In genomic region chr5:71699696-71700467, GRCm38 (mm10) we compare ENCODE assay signal across 7 mouse cellular contexts. TPM values are rescaled to one million over a fixed set of nuclear protein-coding genes. Genes with fewer than 3 reads are reported as not detected.
DNase-seq lines count a peak whose midpoint lies in the region; ATAC-seq and TF ChIP-seq lines count a peak whose summit lies in the region.

No protein-coding gene starts in this region.

- peaks cover 4% of the 10 kb centered on the region; the same call in 1 of the 2 replicates for H3K27me3 ChIP-seq in heart, embryonic 11.5 days (ENCODE audit: control insufficient read depth, insufficient read depth, low read length)
- 0 out of 2 replicates have a peak, but pooled peaks cover 4% of the 10 kb centered on the region for H3K27me3 ChIP-seq in kidney, postnatal 0 days (ENCODE audit: insufficient read depth, low read length)
- H3K27me3 ChIP-seq in limb, embryonic 13.5 days: peaks cover 37% of the 10 kb centered on the region

- no peak for TF ChIP-seq POLR2A in olfactory bulb, adult 2 months (IDR thresholded peaks at IDR 0.05; ENCODE audit: insufficient read depth, low read depth, low read length)

- WGBS in heart, embryonic 11.5 days (ENCODE audit: insufficient replicate concordance): 1% methylated on average over 19 of the region's 19 CpGs
- WGBS in kidney, postnatal 0 days: under 1% methylated on average over 19 of the region's 19 CpGs
- WGBS in limb, embryonic 13.5 days: 1% methylated on average over 19 of the region's 19 CpGs
- under 1% methylated on average over 19 of the region's 19 CpGs for WGBS in olfactory bulb, adult 2 months

- no peak overlapping the region for H3K9ac ChIP-seq in heart, embryonic 11.5 days (ENCODE audit: low read depth, low read length)
- no peak overlapping the region for H3K9ac ChIP-seq in kidney, postnatal 0 days (ENCODE audit: low read depth, low read length)
- no peak overlapping the region for H3K9ac ChIP-seq in limb, embryonic 13.5 days

- H3K4me1 ChIP-seq in heart, embryonic 11.5 days (ENCODE audit: control insufficient read depth, insufficient read depth, low read length): no peaks in the 10 kb centered on the region
- H3K4me1 ChIP-seq in kidney, postnatal 0 days (replicated peaks; ENCODE audit: insufficient read depth, low read length): no peaks in the 10 kb centered on the region
- H3K4me1 ChIP-seq in limb, embryonic 13.5 days: peaks cover 15% of the 10 kb centered on the region; the same call in 1 of the 2 replicates
- H3K4me1 ChIP-seq in olfactory bulb, adult 2 months (ENCODE audit: control insufficient read depth, insufficient read depth, low read length): peaks cover 2% of the 10 kb centered on the region; the same call in 1 of the 2 replicates

- 0 out of 2 replicates have a peak, but pooled peaks have one; percentile 2 for ATAC-seq in heart, embryonic 11.5 days (replicated peaks; ENCODE audit: insufficient number of reproducible peaks, low FRiP score, low TSS enrichment)
- ATAC-seq in kidney, postnatal 0 days (replicated peaks; ENCODE audit: low FRiP score, low read depth): no peak
- no peak; the same call in 1 of the 2 replicates for ATAC-seq in limb, embryonic 13.5 days (ENCODE audit: low FRiP score, low read depth)

- H3K27ac ChIP-seq in heart, embryonic 11.5 days (ENCODE audit: low read depth, low read length): no peak overlapping the region
- no peak overlapping the region for H3K27ac ChIP-seq in kidney, postnatal 0 days
- no peak overlapping the region for H3K27ac ChIP-seq in limb, embryonic 13.5 days
- H3K27ac ChIP-seq in olfactory bulb, adult 2 months (ENCODE audit: insufficient read depth, low read depth, low read length): no peak overlapping the region; the same call in 1 of the 2 replicates

- H3K36me3 ChIP-seq in heart, embryonic 11.5 days (ENCODE audit: control insufficient read depth, insufficient read depth, low read length): no peaks in the 10 kb centered on the region
- no peaks in the 10 kb centered on the region for H3K36me3 ChIP-seq in kidney, postnatal 0 days (ENCODE audit: insufficient read depth, low read length)
- no peaks in the 10 kb centered on the region for H3K36me3 ChIP-seq in limb, embryonic 13.5 days

- H3K4me3 ChIP-seq in heart, embryonic 11.5 days (ENCODE audit: low read depth, low read length): peak overlapping the region; percentile 63
- peak overlapping the region; percentile 37 for H3K4me3 ChIP-seq in kidney, postnatal 0 days (replicated peaks; ENCODE audit: low read depth, low read length)
- H3K4me3 ChIP-seq in limb, embryonic 13.5 days: peak overlapping the region; percentile 52
- peak overlapping the region; percentile 61 for H3K4me3 ChIP-seq in olfactory bulb, adult 2 months (ENCODE audit: insufficient read depth, low read depth, low read length)

- H3K9me3 ChIP-seq in heart, embryonic 11.5 days (replicated peaks; ENCODE audit: control insufficient read depth, low read length): no peaks in the 10 kb centered on the region
- no peaks in the 10 kb centered on the region for H3K9me3 ChIP-seq in kidney, postnatal 0 days (replicated peaks; ENCODE audit: low read length)
- no peaks in the 10 kb centered on the region for H3K9me3 ChIP-seq in limb, embryonic 13.5 days

- peak; percentile 86 for DNase-seq in brain, adult 2 months (ENCODE audit: low read depth, low spot score)
- peak; percentile 78 for DNase-seq in embryo, embryonic 10.5 days (ENCODE audit: low spot score)
- peak; percentile 64 for DNase-seq in kidney, postnatal 0 days (ENCODE audit: low spot score)
- DNase-seq in natural killer cell, adult 2 months (ENCODE audit: low spot score in 2 of 2): no peak

- H3K4me2 ChIP-seq in heart, embryonic 11.5 days: peak overlapping the region; percentile 88
- H3K4me2 ChIP-seq in kidney, postnatal 0 days (ENCODE audit: low read length): peak overlapping the region; percentile 73
- H3K4me2 ChIP-seq in limb, embryonic 13.5 days (replicated peaks): peak overlapping the region; percentile 87

- TF ChIP-seq CTCF in kidney, postnatal 0 days (IDR thresholded peaks at IDR 0.05; ENCODE audit: low read depth): no peak
- no peak for TF ChIP-seq CTCF in olfactory bulb, adult 2 months (IDR thresholded peaks at IDR 0.05; ENCODE audit: insufficient read depth, low read depth, low read length)

RNA-seq across cellular contexts. Expression of gene Gabra4, which starts 41.8 kb away (rescaled TPM):
- 4.9 and 6.7 TPM in 2 replicates for polyA plus RNA-seq in heart, embryonic 11.5 days (2014; fragmentation: Nextera tagmentation; extraction: Ambion mirVana)
- 2.2 and 2.9 TPM in 2 replicates for polyA plus RNA-seq in kidney, postnatal 0 days (2015; fragmentation: Nextera tagmentation; extraction: Ambion mirVana)
- polyA plus RNA-seq in limb, embryonic 13.5 days (2015; fragmentation: Nextera tagmentation; extraction: Ambion mirVana): 6.3 TPM in 2 replicates
- polyA plus RNA-seq in olfactory bulb, adult 2 months (2012; ENCODE audit: insufficient read depth, insufficient read length, low replicate concordance, missing spikeins): 192 TPM in 1 of 2 replicates, not detected in the other

RNA-seq across cellular contexts. Expression of gene Gabrb1, which starts 42.0 kb away (rescaled TPM):
- polyA plus RNA-seq in heart, embryonic 11.5 days (2014; fragmentation: Nextera tagmentation; extraction: Ambion mirVana): 1.1 and 1.7 TPM in 2 replicates
- 0.26 and 0.50 TPM in 2 replicates for polyA plus RNA-seq in kidney, postnatal 0 days (2015; fragmentation: Nextera tagmentation; extraction: Ambion mirVana)
- 1.0 and 1.7 TPM in 2 replicates for polyA plus RNA-seq in limb, embryonic 13.5 days (2015; fragmentation: Nextera tagmentation; extraction: Ambion mirVana)
- 22.0 and 33.2 TPM in 2 replicates for polyA plus RNA-seq in olfactory bulb, adult 2 months (2012; ENCODE audit: insufficient read depth, insufficient read length, low replicate concordance, missing spikeins)

Comparison
In these comparisons a context has a peak if more than half of its experiments do, and no peak if none do; other contexts are left out.
1. DNase-seq: peak in brain, adult 2 months (single experiment), embryo, embryonic 10.5 days (single experiment) and kidney, postnatal 0 days (single experiment); none in natural killer cell, adult 2 months (0 of 2).
2. Peak in every context shown above with its lines, with median percentiles within 50 percentile points of each other: H3K4me2 ChIP-seq and H3K4me3 ChIP-seq.